Mouse (Mus musculus) ES-E14 (cell line): ENCODE results near the gene Ric3. TPM values are rescaled to one million over a fixed set of nuclear protein-coding genes. Genes with fewer than 3 reads are reported as not detected.

Source experiments
- DNase-seq: peaks from one replicate; pipeline ENCODE4 v3.0.0-alpha.2; 2013; ENCODE audit warnings: low read depth, low spot score
- H3K27ac ChIP-seq: 2 replicates; pipeline ENCODE4 v1.5.1; 2012; ENCODE audit warnings: low read depth, mild to moderate bottlenecking, low read length, moderate library complexity, mixed read lengths; ENCODE audit not compliant: poor library complexity, insufficient read depth, severe bottlenecking
- H3K36me3 ChIP-seq: 2 replicates; pipeline ENCODE4 v1.6.1; 2012; ENCODE audit warnings: mild to moderate bottlenecking, low read length, moderate library complexity, mixed read lengths; ENCODE audit not compliant: control insufficient read depth, poor library complexity, insufficient read depth, severe bottlenecking
- H3K4me1 ChIP-seq, 2 experiments: fragments of 150-350 bp in 1 of 2; sonication (generic) in 1 of 2; 2 replicates each; pipeline ENCODE4 v1.6.1; 2012; ENCODE audit warnings: low read length in 2 of 2, mild to moderate bottlenecking in 1 of 2, mixed read lengths in 1 of 2; ENCODE audit not compliant: control insufficient read depth in 2 of 2, insufficient read depth in 2 of 2, poor library complexity in 1 of 2
- H3K4me3 ChIP-seq, 2 experiments: fragments of 150-350 bp in 1 of 2; sonication (generic) in 1 of 2; 2 replicates each; pipeline ENCODE4 v1.5.1; 2012; ENCODE audit warnings: low read length in 2 of 2, low read depth in 1 of 2, mild to moderate bottlenecking in 1 of 2, mixed read lengths in 1 of 2; ENCODE audit not compliant: insufficient read depth in 1 of 2, poor library complexity in 1 of 2, severe bottlenecking in 1 of 2
- H3K9ac ChIP-seq: 2 replicates; pipeline ENCODE4 v1.6.1; 2012; ENCODE audit warnings: low read depth, mild to moderate bottlenecking, low read length, mixed read lengths; ENCODE audit not compliant: poor library complexity, insufficient read depth, severe bottlenecking
- H3K9me3 ChIP-seq: fragments of 150-350 bp; sonication (generic); 2 replicates; pipeline ENCODE4 v1.6.1; 2012; ENCODE audit warnings: low read depth, mild to moderate bottlenecking, low read length; ENCODE audit not compliant: control insufficient read depth, insufficient read depth
- CHD2 ChIP-seq: IDR thresholded peaks from 2 replicates; pipeline ENCODE4 v1.6.1; 2014; ENCODE audit warnings: mild to moderate bottlenecking, low read depth, low read length, inconsistent platforms
- HCFC1 ChIP-seq: IDR thresholded peaks from 2 replicates; pipeline ENCODE4 v1.6.1; 2012; ENCODE audit warnings: low read length, inconsistent platforms, borderline replicate concordance; ENCODE audit not compliant: insufficient read depth
- MAFK ChIP-seq: IDR thresholded peaks from 2 replicates; pipeline ENCODE4 v1.6.1; 2014; ENCODE audit warnings: mild to moderate bottlenecking, low read depth, low read length, inconsistent platforms; ENCODE audit not compliant: insufficient read depth
- ZC3H11A ChIP-seq: IDR thresholded peaks from 2 replicates; pipeline ENCODE4 v1.6.1; 2012; ENCODE audit warnings: low read depth, mild to moderate bottlenecking, inconsistent platforms, low read length, borderline replicate concordance
- ZNF384 ChIP-seq: IDR thresholded peaks from 2 replicates; pipeline ENCODE4 v1.6.1; 2012; ENCODE audit warnings: low read depth, low read length, inconsistent platforms
- in situ Hi-C, 2 experiments: fragments of 600-800 bp; cut with MboI; formaldehyde crosslinking; loops; one replicate each; pipeline ENCODE4 v1.15.1; 2025; ENCODE audit warnings: low sequenced_read_pairs in 2 of 2, inconsistent platforms in 1 of 2; ENCODE audit not compliant: unreplicated experiment in 2 of 2
- total RNA-seq: library from RNA; depleted of rRNA; stranded (reverse); fragments of 300-350 nt; gene quantifications from 2 replicates; pipeline ENCODE4 v1.2.3, GENCODE M21; 2012

The Ric3 gene
- total RNA-seq, 1 experiment: 15.1 TPM

DNA sequence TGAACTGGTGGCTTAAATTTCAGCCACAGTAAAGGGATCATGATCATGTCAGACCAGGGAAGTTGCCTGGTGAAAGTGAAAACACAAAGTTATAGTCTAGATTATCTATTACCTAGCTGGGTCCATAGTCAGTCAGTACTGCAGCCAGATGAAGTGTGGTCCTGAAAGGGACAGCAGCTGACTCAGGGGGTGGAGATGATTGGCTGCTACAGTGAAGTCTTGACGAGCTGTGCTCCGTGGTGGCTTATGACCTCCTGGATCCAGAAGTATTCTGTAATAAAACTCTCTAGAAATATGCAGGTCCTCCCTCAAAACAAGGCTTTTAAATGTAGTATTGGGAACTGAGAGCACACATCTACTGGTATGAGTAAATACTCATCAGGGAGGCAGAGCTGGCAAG lies 3.8 kb upstream of the Ric3 start:
- in situ Hi-C loops: no loop called here
- no peak for DNase-seq
- no peak overlapping the region for H3K9ac ChIP-seq
- H3K4me3 ChIP-seq: no peak overlapping the region
- H3K27ac ChIP-seq: no peak overlapping the region
- H3K36me3 ChIP-seq: no peaks in the 10 kb centered on the region
- H3K4me1 ChIP-seq: no peaks in the 10 kb centered on the region
- TF ChIP-seq ZNF384 (no peak), HCFC1 (no peak), ZC3H11A (no peak), MAFK (no peak), CHD2 (no peak)
- no peaks in the 10 kb centered on the region for H3K9me3 ChIP-seq

DNA sequence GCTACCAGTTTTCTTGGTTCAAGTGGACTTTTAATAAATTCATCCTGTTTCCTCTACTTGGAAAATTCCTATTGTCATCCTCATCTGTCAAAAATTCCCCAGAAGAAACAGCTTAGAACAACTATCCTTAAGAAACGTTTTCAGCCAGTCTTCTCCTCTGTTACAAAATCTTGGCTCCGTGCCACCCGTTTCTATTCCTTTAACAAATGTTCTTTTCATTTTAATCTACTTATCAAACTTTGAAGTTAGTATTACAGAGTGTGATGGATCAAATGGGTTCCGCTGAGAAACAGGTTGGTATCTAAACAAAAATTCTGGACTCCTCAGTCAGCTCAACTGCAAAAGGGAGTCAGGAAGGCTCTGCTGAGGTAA lies 668 bp upstream of the Ric3 start:
- in situ Hi-C loops: no loop called here
- Histone ChIP-seq H3K36me3 (no peaks in the 10 kb centered on the region), H3K9me3 (no peaks in the 10 kb centered on the region), H3K9ac (no peak overlapping the region), H3K27ac (no peak overlapping the region), H3K4me1 (no peaks in the 10 kb centered on the region), H3K4me3 (no peak overlapping the region)
- no peak for TF ChIP-seq HCFC1
- no peak for TF ChIP-seq CHD2
- no peak for TF ChIP-seq ZNF384
- TF ChIP-seq MAFK: no peak
- TF ChIP-seq ZC3H11A: no peak
- DNase-seq: no peak

DNA sequence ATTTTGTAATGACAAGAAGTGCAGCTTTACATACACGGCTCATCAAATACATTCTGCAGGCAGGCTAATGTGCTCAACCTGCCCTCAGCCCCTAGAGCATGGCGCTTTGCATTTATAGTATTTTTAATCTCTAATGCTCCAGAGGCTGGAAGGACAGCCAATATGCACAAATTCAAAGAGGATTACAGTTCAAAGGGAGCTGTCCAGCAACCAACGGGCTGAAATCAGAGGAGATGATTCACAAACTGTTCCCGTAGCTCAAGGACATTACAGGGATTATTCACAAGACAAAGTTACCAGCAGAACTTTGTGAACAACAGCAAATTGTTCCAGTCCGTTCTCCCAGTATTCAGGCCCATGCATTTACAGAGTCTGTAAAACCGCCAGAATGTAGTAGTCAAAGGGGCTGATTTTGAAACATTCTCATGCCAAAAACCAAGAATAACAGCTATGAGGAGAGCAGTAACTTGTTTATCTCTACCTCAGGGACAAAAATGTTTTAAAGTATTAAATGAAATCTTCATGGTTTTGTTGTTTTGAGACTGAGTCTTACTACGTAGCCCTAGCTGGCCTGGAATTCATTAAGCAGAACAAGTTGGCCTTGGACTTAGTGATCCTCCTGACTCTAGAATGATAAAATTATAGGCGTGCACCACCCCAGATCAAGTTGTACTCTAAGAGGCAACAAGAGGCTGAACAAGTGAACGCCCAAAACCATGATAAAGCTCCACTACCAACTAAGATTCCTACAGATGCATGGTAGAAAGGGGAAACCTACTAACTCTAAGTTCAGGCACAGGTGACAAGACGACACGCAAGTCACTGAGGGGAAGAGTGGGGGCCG lies 640 bp downstream of the Ric3 start:
- H3K4me3 ChIP-seq: peak overlapping the region; percentile 78 to 79
- H3K36me3 ChIP-seq: no peaks in the 10 kb centered on the region
- no peak overlapping the region for H3K27ac ChIP-seq
- H3K9me3 ChIP-seq: no peaks in the 10 kb centered on the region
- TF ChIP-seq ZNF384 (no peak), HCFC1 (no peak), ZC3H11A (no peak), CHD2 (no peak), MAFK (no peak)
- H3K9ac ChIP-seq: peak overlapping the region; percentile 65
- peak; percentile 37 for DNase-seq
- H3K4me1 ChIP-seq: no peaks in the 10 kb centered on the region
- in situ Hi-C loops: no loop called here

DNA sequence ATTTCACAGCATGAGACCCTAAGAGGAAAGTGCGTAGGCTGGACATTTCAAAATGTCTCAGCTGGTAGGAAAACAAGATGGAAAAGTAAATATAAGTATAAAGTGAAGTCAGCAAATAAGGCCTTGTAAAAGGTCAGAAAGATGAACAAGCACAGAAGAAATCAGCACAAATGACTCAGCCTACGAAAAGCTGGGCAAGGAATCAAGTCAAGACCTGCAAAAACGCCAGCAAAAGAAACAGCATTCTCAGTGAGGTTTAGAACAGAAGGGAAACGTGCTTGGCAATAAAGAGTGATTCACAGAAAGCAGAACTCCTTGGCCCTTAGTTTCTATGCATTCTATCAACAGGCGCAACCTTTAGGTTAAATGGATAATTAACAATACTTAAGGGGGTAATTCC lies 10.8 kb downstream of the Ric3 start:
- H3K27ac ChIP-seq: no peak overlapping the region
- H3K4me1 ChIP-seq: no peaks in the 10 kb centered on the region
- in situ Hi-C loops: no loop called here
- DNase-seq: no peak
- TF ChIP-seq ZNF384: no peak
- TF ChIP-seq ZC3H11A: no peak
- TF ChIP-seq MAFK: no peak
- no peak for TF ChIP-seq CHD2
- no peak for TF ChIP-seq HCFC1
- no peaks in the 10 kb centered on the region for H3K9me3 ChIP-seq
- H3K36me3 ChIP-seq: no peaks in the 10 kb centered on the region
- no peak overlapping the region for H3K9ac ChIP-seq
- H3K4me3 ChIP-seq: no peak overlapping the region

DNA sequence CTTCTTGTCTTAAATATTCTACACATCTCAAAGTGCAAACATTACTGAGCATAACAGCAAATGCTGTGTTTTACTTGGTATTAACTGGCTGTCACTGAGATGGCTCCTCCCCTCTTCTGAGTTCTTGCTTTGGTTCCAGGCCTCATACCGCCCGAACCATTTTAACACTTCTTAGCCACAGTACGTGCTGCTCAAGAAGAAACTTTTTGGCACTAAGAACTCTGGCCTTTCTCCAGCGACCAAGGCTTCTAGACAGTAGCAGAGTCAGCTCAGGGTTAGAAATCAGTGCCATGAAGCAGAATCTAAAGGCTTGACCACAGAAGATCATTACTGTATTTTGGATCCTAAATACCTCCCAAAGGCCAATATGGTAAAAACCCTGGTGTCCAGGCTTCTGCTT lies 13.5 kb downstream of the Ric3 start:
- in situ Hi-C loops: no loop called here
- no peak for TF ChIP-seq ZNF384
- TF ChIP-seq ZC3H11A: no peak
- no peak for TF ChIP-seq HCFC1
- no peak for TF ChIP-seq CHD2
- TF ChIP-seq MAFK: no peak
- Histone ChIP-seq H3K4me1 (no peaks in the 10 kb centered on the region), H3K4me3 (no peak overlapping the region), H3K9ac (no peak overlapping the region), H3K9me3 (no peaks in the 10 kb centered on the region), H3K27ac (no peak overlapping the region), H3K36me3 (no peaks in the 10 kb centered on the region)
- DNase-seq: no peak
